Mouse (Mus musculus) neural tube, postnatal 0 days (tissue): Measurements from ENCODE around the gene Etnk1. TPM values are rescaled to one million over a fixed set of nuclear protein-coding genes. Genes with fewer than 3 reads are reported as not detected.

Source experiments
- polyA plus RNA-seq: library from polyadenylated mRNA; unstranded; fragments of >200 nt; fragmentation: Nextera tagmentation; extraction: Ambion mirVana; gene quantifications from 2 replicates; pipeline ENCODE4 v1.2.1, GENCODE M21; 2015

The Etnk1 gene
- polyA plus RNA-seq: 35.0 and 37.2 TPM in 2 replicates

DNA sequence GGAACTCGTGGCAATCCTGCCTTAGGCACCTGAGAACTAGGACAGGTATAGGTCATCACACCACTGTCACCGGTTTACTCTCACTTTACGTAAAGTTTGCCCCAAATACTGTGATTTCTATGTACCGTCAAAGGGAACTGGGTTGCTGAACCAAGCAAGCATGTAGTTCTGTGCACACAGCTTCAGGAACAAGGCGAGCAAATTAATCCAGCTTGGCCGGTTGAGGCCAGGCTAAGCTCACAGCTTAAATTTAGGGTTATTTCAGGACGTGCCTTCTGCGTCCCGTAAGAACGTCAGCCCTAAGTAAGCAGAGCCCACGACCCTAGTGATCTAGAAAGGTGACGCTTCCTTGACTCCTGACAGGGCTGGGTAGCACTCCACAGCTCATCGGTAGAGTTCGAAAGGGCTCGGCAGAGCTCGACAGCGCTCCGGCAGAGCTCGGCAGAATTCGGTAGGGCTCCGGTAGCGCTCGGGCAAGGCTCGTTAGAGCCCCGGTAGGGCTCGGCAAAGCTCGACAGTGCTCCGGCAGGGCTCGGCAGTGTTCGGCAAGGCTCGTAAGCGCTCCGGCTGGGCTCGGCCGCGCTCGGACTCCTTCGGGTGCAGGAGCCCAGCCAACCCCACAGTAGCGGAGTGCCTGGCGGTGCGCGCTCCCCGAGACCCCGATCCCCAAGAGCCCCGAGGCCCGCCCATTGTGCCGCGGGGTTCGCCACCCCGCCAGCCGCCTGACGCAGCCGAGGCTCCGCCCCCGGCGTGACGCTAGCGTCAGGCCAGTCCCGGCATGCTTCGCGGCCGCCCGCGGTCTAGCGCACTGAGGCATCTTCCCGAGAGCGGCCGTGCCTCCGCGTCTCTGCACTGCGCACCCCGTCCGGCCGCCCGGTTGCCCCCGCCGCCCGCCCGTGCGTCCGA is at the start of gene Etnk1:
Gene Etnk1, plus strand, starts transcription at position 770 of the 906 bp plus-strand sequence.

Other genes starting within 250 kb of the Etnk1 start
- gene St8sia1, start 202.8 kb upstream of the Etnk1 start, polyA plus RNA-seq: 3.6 and 4.2 TPM in 2 replicates
- 25.9 and 31.0 TPM in 2 replicates for gene C2cd5, start 67.1 kb upstream of the Etnk1 start, polyA plus RNA-seq